Mouse (Mus musculus) neural tube, embryonic 10.5 days (tissue): ENCODE data around the gene Olfr807.

Source experiments
- DNase-seq: peaks from one replicate; pipeline ENCODE4 v3.0.0-alpha.2; 2017; ENCODE audit warnings: low spot score; ENCODE audit errors: extremely low spot score

Gene Olfr807

DNA sequence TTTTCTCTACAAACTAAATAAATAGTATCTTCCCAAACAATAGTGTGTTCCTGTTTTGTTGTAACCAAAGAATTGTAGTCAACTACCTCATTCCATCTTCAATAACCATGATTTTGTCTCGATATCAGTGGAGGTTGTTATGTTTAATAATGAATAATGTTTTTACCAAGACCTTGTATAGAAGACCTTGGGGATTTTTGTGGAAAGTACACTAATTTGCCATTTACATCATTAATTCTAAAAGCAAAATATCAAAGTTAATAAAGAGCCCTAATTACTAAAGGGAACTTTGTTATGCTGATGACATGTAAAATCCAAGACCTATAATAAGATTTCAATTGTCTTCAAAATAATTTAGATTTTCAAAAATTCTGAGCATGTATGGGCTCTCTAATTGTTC lies at the start of gene Olfr807:
Olfr807 (minus strand) TSS at position 101 of the 400 bp plus-strand sequence.
- DNase-seq, result no peak

GRCm38 (mm10) chr10:129804296-129804695 lies 46.7 kb upstream of the Olfr807 start, which contains the start of gene Olfr811:
Olfr811 (minus strand) TSS chr10:129804396.
- DNase-seq, result no peak

- no peak for DNase-seq
Observed at GRCm38 (mm10) chr10:129794817-129795216, 37.2 kb upstream of the Olfr807 start, which contains the start of gene Olfr810. Olfr810 (minus strand) TSS chr10:129794917.

GRCm38 (mm10) chr10:129778123-129778522 lies 20.5 kb upstream of the Olfr807 start:
- DNase-seq, result no peak

- no peak for DNase-seq
Observed at GRCm38 (mm10) chr10:129774338-129774737, 16.7 kb upstream of the Olfr807 start, which contains the start of gene Olfr809. Olfr809 (plus strand) TSS chr10:129774638.

- no peak for DNase-seq
Observed at GRCm38 (mm10) chr10:129765182-129765581, 7.6 kb upstream of the Olfr807 start, which contains the start of gene Olfr808. Olfr808 (plus strand) TSS chr10:129765482.

GRCm38 (mm10) chr10:129741821-129742220 lies 15.8 kb downstream of the Olfr807 start, which contains the start of gene Olfr806:
Olfr806 (minus strand) TSS chr10:129741921.
- no peak for DNase-seq

DNA sequence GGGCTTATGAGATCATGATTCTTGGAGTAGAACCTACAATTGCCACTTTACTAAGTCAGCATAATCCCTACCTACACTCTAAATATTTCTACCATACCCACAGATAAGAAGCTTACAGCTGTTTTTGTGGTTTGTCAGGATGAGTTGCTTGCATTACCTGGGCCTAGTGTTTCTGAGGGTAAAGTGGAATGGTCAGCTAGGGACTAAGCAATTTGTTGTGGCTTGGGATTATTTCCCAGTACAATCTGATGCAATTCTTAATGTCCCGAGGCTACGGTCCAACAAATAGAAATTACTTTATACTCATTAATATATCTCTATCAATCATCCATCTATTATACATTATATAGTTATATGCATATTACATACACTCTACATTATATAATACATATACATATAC lies 28.3 kb downstream of the Olfr807 start, which contains the start of gene Olfr805:
Olfr805 (minus strand) TSS at position 101 of the 400 bp plus-strand sequence.
- no peak for DNase-seq
